Mouse (Mus musculus): ENCODE measurements at regions not wholly inside any gene's neighbourhood (a gene's known extent, or its start where the extent isn't known, plus 50 kb on each side); places are given as distances from the start of the nearest gene placed in this dataset.

DNA sequence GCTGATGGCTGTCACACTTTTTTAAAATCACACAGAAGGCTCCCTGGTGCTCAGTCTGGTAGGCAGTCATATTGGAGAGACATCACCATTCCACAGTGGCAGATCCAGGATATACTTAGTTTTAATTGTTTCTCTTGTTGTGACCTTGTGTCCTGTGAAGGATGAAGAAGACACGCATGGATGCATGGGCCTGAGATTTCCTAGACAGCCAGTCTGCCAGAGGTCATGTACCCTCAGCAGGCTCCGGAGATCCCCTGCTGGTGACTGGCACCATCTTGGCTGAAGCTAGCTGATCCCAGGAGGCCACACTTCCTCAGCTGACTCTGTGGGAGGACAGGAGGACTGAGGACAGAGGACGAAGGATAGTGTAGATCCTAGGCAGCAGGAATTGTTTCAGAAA is 506.7 kb upstream of the Sox11 start:
- TF ChIP-seq CTCF (IDR thresholded peaks at IDR 0.05; ENCODE audit: low read depth) (no peak), EP300 (optimal IDR thresholded peaks at IDR 0.05) (no peak)

Data from stomach, postnatal 0 days (tissue).